Mouse (Mus musculus) CH12.LX (cell line): ENCODE data around the gene Idh3a. TPM values are rescaled to one million over a fixed set of nuclear protein-coding genes. Genes with fewer than 3 reads are reported as not detected.

Experiments
- DNase-seq: peaks from one replicate; pipeline ENCODE4 v3.0.0-alpha.2; 2013; ENCODE audit errors: extremely low read depth
- H3K27ac ChIP-seq: 2 replicates; pipeline ENCODE4 v1.5.1; 2012; ENCODE audit warnings: low read depth, mild to moderate bottlenecking, control low read depth, moderate library complexity; ENCODE audit not compliant: insufficient read depth
- H3K27me3 ChIP-seq: replicated peaks from 2 replicates; pipeline ENCODE3; 2012; ENCODE audit warnings: inconsistent platforms
- H3K36me3 ChIP-seq, 2 experiments: replicated peaks in 1 of 2; 2 replicates each; pipeline versions ENCODE3 to v1.6.1; 2012; ENCODE audit warnings: inconsistent platforms in 1 of 2, low read length in 1 of 2, mild to moderate bottlenecking in 1 of 2, mixed read lengths in 1 of 2, moderate library complexity in 1 of 2; ENCODE audit not compliant: control insufficient read depth in 1 of 2, insufficient read depth in 1 of 2
- H3K4me1 ChIP-seq, 2 experiments: 2 replicates each; pipeline ENCODE4 v1.6.1; 2012; ENCODE audit warnings: inconsistent platforms in 1 of 2, moderate library complexity in 1 of 2; ENCODE audit not compliant: insufficient read depth in 2 of 2, control insufficient read depth in 1 of 2
- H3K4me2 ChIP-seq: 2 replicates; pipeline ENCODE4 v1.6.1; 2012; ENCODE audit warnings: low read depth, mild to moderate bottlenecking, control low read depth; ENCODE audit not compliant: poor library complexity, insufficient read depth, severe bottlenecking
- H3K4me3 ChIP-seq, 3 experiments: fragments of 150-350 bp in 1 of 3; sonication (generic) in 1 of 3; replicated peaks in 1 of 3; 2 replicates each; pipeline versions ENCODE3 to v1.5.1; 2011 to 2012; ENCODE audit warnings: low read depth in 2 of 3, low read length in 2 of 3, mild to moderate bottlenecking in 2 of 3, moderate library complexity in 2 of 3, control low read depth in 1 of 3, improper control_type of control experiment in 1 of 3, inconsistent platforms in 1 of 3, mixed read lengths in 1 of 3; ENCODE audit not compliant: poor library complexity in 1 of 3
- H3K79me2 ChIP-seq: replicated peaks from 2 replicates; pipeline ENCODE4 v1.6.1; 2012; ENCODE audit warnings: mild to moderate bottlenecking, moderate library complexity; ENCODE audit not compliant: control insufficient read depth, poor library complexity, insufficient read depth, severe bottlenecking; ENCODE audit errors: extremely low read depth
- H3K9ac ChIP-seq: 2 replicates; pipeline ENCODE4 v1.6.1; 2012; ENCODE audit warnings: low read depth, mild to moderate bottlenecking, control low read depth, moderate library complexity; ENCODE audit not compliant: insufficient read depth
- H3K9me3 ChIP-seq: replicated peaks from 2 replicates; pipeline ENCODE3; 2012; ENCODE audit warnings: low read length, inconsistent platforms, mixed read lengths
- JUN ChIP-seq: IDR thresholded peaks from 2 replicates; pipeline ENCODE4 v1.6.1; 2011; ENCODE audit warnings: low read depth, mild to moderate bottlenecking, low read length, improper control_type of control experiment, moderate library complexity; ENCODE audit not compliant: insufficient read depth
- MAFK ChIP-seq: IDR thresholded peaks from 2 replicates; pipeline ENCODE4 v1.6.1; 2011; ENCODE audit warnings: low read length, improper control_type of control experiment; ENCODE audit not compliant: insufficient replicate concordance
- MEF2A ChIP-seq: IDR thresholded peaks from 2 replicates; pipeline ENCODE4 v1.6.1; 2014; ENCODE audit warnings: low read depth, mild to moderate bottlenecking, inconsistent platforms, low read length, improper control_type of control experiment, borderline replicate concordance
- TBP ChIP-seq: conservative IDR thresholded peaks from 2 replicates; pipeline ENCODE4 v1.6.1; 2011; ENCODE audit warnings: low read depth, low read length, improper control_type of control experiment
- TCF12 ChIP-seq: IDR thresholded peaks from 2 replicates; pipeline ENCODE4 v1.6.1; 2014; ENCODE audit warnings: low read depth, mild to moderate bottlenecking, inconsistent platforms, low read length, improper control_type of control experiment
- dilution Hi-C: fragments of 300-500 bp; cut with MboI; formaldehyde crosslinking; loops from 2 replicates; pipeline ENCODE4 v1.14.3; 2020; ENCODE audit warnings: low sequenced_read_pairs; ENCODE audit not compliant: extremely low pct_unique_long_range_greater_than_20kb, extremely low pct_ligation_motif_present
- in situ Hi-C: fragments of 300-500 bp; cut with MboI; formaldehyde crosslinking; loops from 3 replicates; pipeline ENCODE4 v1.14.3; 2019; ENCODE audit warnings: low sequenced_read_pairs, low pct_ligation_motif_present, low pct_unique_long_range_greater_than_20kb, mixed read lengths
- polyA plus RNA-seq: library from polyadenylated mRNA; unstranded; fragments of >175 nt; gene quantifications from 2 replicates; pipeline ENCODE4 v1.2.1, GENCODE M21; 2012; ENCODE audit warnings: low read depth; ENCODE audit not compliant: insufficient read length
- total RNA-seq, 2 experiments: library from RNA; depleted of rRNA; stranded (reverse); fragments of 300-350 nt in 1 of 2; fragments of >200 nt in 1 of 2; gene quantifications; 2 replicates each; pipeline ENCODE4 v1.2.3; 2012 to 2014

Idh3a gene
- total and polyA plus RNA-seq, 3 experiments = 102 to 198 (median 178) TPM

DNA sequence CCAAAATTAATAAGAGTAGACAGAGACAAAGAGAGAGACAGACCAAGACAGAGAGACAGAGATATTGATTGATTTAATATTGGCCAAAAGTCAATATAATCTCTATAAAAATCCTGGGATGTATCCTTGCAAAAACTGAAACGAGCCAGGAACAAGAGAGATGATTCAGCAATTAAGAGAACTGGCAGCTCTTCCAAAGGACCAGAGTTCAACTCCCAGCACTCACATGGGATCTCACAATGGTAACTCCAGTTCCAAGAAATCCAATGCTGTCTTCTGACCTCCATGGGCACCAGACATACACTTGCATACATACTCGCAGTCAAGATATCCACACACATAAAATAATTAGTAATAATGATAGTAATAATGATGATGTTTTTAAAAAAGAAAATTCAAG lies 66.6 kb downstream of the Idh3a start:
- DNase-seq = no peak
- peaks cover 1 to 16% of the 10 kb centered on the region in 2 experiments for H3K4me1 ChIP-seq
- H3K9me3 ChIP-seq = no peaks in the 10 kb centered on the region
- no peaks in the 10 kb centered on the region for H3K79me2 ChIP-seq
- TF ChIP-seq MEF2A (no peak), TBP (no peak), TCF12 (no peak), JUN (no peak), MAFK (no peak)
- TF ChIP-seq, all 38 proteins: peak for 0
- H3K27ac ChIP-seq = no peak overlapping the region
- H3K4me3 ChIP-seq = no peak overlapping the region
- H3K4me2 ChIP-seq = no peak overlapping the region
- H3K9ac ChIP-seq = no peak overlapping the region
- H3K36me3 ChIP-seq = no peaks in the 10 kb centered on the region
- dilution Hi-C loops = no loop called here
- no peaks in the 10 kb centered on the region for H3K27me3 ChIP-seq
- in situ Hi-C loops = no loop called here

Other genes with a start within 250 kb of the Idh3a start
- gene Dmxl2, start 84.7 kb upstream of the Idh3a start, total RNA-seq (2012; rRNA removed) = 20.1 and 23.7 TPM in 2 replicates
- gene Dmxl2, start 84.7 kb upstream of the Idh3a start, total RNA-seq (2014; rRNA removed) = 21.8 and 24.2 TPM in 2 replicates
- gene Dmxl2, start 84.7 kb upstream of the Idh3a start, polyA plus RNA-seq = 22.5 and 26.6 TPM in 2 replicates
- gene Sh2d7, start 47.4 kb upstream of the Idh3a start, total RNA-seq (2012; rRNA removed) = 0.81 and 0.84 TPM in 2 replicates
- 0.83 and 0.90 TPM in 2 replicates for gene Sh2d7, start 47.4 kb upstream of the Idh3a start, total RNA-seq (2014; rRNA removed)
- 0.52 and 0.56 TPM in 2 replicates for gene Sh2d7, start 47.4 kb upstream of the Idh3a start, polyA plus RNA-seq
- gene Cib2, start 26.1 kb upstream of the Idh3a start, total RNA-seq (2012; rRNA removed) = 2.0 and 2.1 TPM in 2 replicates
- gene Cib2, start 26.1 kb upstream of the Idh3a start, total RNA-seq (2014; rRNA removed) = 3.3 and 3.4 TPM in 2 replicates
- 2.3 and 3.5 TPM in 2 replicates for gene Cib2, start 26.1 kb upstream of the Idh3a start, polyA plus RNA-seq
- 13.7 and 16.8 TPM in 2 replicates for gene Acsbg1, start 75.5 kb downstream of the Idh3a start, total RNA-seq (2012; rRNA removed)
- gene Acsbg1, start 75.5 kb downstream of the Idh3a start, total RNA-seq (2014; rRNA removed) = 24.0 and 25.8 TPM in 2 replicates
- gene Acsbg1, start 75.5 kb downstream of the Idh3a start, polyA plus RNA-seq = 23.6 and 24.7 TPM in 2 replicates
- 2.3 and 2.4 TPM in 2 replicates for gene Dnaja4, start 112.5 kb downstream of the Idh3a start, total RNA-seq (2012; rRNA removed)
- 0.81 and 0.95 TPM in 2 replicates for gene Dnaja4, start 112.5 kb downstream of the Idh3a start, total RNA-seq (2014; rRNA removed)
- gene Dnaja4, start 112.5 kb downstream of the Idh3a start, polyA plus RNA-seq = 1.1 and 1.8 TPM in 2 replicates
- gene Wdr61, start 148.2 kb downstream of the Idh3a start, total RNA-seq (2012; rRNA removed) = 118 and 141 TPM in 2 replicates
- 245 and 269 TPM in 2 replicates for gene Wdr61, start 148.2 kb downstream of the Idh3a start, total RNA-seq (2014; rRNA removed)
- 157 and 164 TPM in 2 replicates for gene Wdr61, start 148.2 kb downstream of the Idh3a start, polyA plus RNA-seq
- not detected in 2 replicates for gene Crabp1, start 178.4 kb downstream of the Idh3a start, total RNA-seq (2012; rRNA removed)
- gene Crabp1, start 178.4 kb downstream of the Idh3a start, total RNA-seq (2014; rRNA removed) = not detected in 2 replicates
- not detected in 2 replicates for gene Crabp1, start 178.4 kb downstream of the Idh3a start, polyA plus RNA-seq